Mouse (Mus musculus) embryonic facial prominence, embryonic 11.5 days (tissue): Measurements from ENCODE around the gene Fbxl8. TPM values are rescaled to one million over a fixed set of nuclear protein-coding genes. Genes with fewer than 3 reads are reported as not detected.

Experiments
- ATAC-seq: fragments of 200-750 bp; cut with Nextera tagmentation; replicated peaks from 2 replicates; pipeline ENCODE4 v1.8.0; 2017; ENCODE audit warnings: low read depth; ENCODE audit not compliant: insufficient number of reproducible peaks, low FRiP score, low TSS enrichment
- DNase-seq: peaks from one replicate; pipeline ENCODE4 v3.0.0-alpha.2; 2015; ENCODE audit warnings: low spot score
- H3K27ac ChIP-seq: fragments of 300-500 bp; sonication (generic); replicated peaks from 2 replicates; pipeline ENCODE4 v1.5.1; 2014; ENCODE audit warnings: mild to moderate bottlenecking, low read depth, low read length, control low read depth
- H3K27me3 ChIP-seq: fragments of 300-500 bp; sonication (generic); 2 replicates; pipeline ENCODE4 v1.6.1; 2014; ENCODE audit warnings: mild to moderate bottlenecking, low read length, moderate library complexity, mixed read lengths; ENCODE audit not compliant: control insufficient read depth, insufficient read depth
- H3K36me3 ChIP-seq: fragments of 300-500 bp; sonication (generic); replicated peaks from 2 replicates; pipeline ENCODE4 v1.6.1; 2014; ENCODE audit warnings: low read depth, mild to moderate bottlenecking, low read length, moderate library complexity, mixed read lengths; ENCODE audit not compliant: control insufficient read depth, insufficient read depth
- H3K4me1 ChIP-seq: fragments of 300-500 bp; sonication (generic); 2 replicates; pipeline ENCODE4 v1.6.1; 2014; ENCODE audit warnings: low read length, mixed read lengths; ENCODE audit not compliant: control insufficient read depth, insufficient read depth
- H3K4me2 ChIP-seq: fragments of 300-500 bp; sonication (generic); 2 replicates; pipeline ENCODE4 v1.6.1; 2014; ENCODE audit warnings: low read depth, mild to moderate bottlenecking, control low read depth, low read length, moderate library complexity
- H3K4me3 ChIP-seq: fragments of 300-500 bp; sonication (generic); 2 replicates; pipeline ENCODE4 v1.5.1; 2014; ENCODE audit warnings: low read depth, low read length, control low read depth
- H3K9ac ChIP-seq: fragments of 300-500 bp; sonication (generic); replicated peaks from 2 replicates; pipeline ENCODE4 v1.6.1; 2014; ENCODE audit warnings: mild to moderate bottlenecking, control low read depth, low read length
- H3K9me3 ChIP-seq: fragments of 300-500 bp; sonication (generic); replicated peaks from 2 replicates; pipeline ENCODE4 v1.6.1; 2016; ENCODE audit warnings: mild to moderate bottlenecking, low read length, inconsistent platforms, mixed read lengths; ENCODE audit not compliant: control insufficient read depth
- WGBS: fragments of 180-500 bp; shearing (Covaris S2); extraction: QIAGEN DNeasy Blood & Tissue Kit; methylation state at CpG from one replicate; pipeline ENCODE4 v1.1.7; 2014; 5-methylcytosine and 5-hydroxymethylcytosine counted together
- polyA plus RNA-seq: library from polyadenylated mRNA; unstranded; fragments of >200 nt; fragmentation: Nextera tagmentation; extraction: Ambion mirVana; gene quantifications from 2 replicates; pipeline ENCODE4 v1.2.1, GENCODE M21; 2014

Gene Fbxl8
- polyA plus RNA-seq, 1 experiment from 2014 or later, result 1.2 TPM

DNA sequence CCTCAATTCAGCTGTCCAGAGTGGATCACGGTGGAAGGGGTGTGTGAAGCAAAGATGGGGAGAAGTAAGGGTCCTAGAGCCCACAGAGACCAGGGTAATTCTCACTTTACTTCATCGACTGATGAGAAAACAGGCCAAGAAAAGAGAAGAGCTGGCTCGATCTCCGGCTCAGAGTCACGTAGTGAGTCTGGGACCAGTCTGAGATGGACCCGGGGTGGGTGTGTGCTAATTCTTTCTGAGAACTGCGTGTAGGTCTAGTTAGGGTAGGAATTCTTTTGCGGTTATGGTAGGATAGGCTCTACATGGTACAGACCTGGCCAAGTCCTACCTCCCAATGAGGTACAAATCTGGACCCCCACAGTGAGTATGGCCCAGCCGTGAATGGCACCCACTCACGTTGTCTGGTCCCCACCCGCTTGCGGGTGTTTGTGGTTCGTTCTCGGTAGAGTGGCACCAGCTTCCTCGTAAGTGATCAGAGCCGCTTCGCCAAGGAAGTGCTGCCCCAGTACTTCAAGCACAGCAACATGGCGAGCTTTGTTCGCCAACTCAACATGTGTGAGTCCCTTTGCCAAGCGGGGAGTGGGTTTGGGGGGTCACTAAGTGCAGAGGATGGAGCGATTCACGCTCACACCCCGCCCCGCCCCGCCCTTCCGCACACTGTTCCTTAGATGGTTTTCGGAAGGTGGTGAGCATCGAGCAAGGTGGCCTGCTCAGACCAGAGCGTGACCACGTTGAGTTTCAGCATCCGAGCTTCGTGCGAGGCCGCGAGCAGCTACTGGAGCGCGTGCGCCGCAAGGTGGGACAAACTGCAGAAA lies 5.9 kb downstream of the Fbxl8 start:
- Histone ChIP-seq H3K27me3 (peaks cover 89% of the 10 kb centered on the region), H3K36me3 (no peaks in the 10 kb centered on the region), H3K9me3 (no peaks in the 10 kb centered on the region), H3K4me3 (peak overlapping the region; percentile 41), H3K4me1 (peaks cover 2% of the 10 kb centered on the region; the same call in 1 of the 2 replicates), H3K9ac (no peak overlapping the region; the same call in 1 of the 2 replicates), H3K4me2 (peak overlapping the region; percentile 72), H3K27ac (no peak overlapping the region)
- WGBS, result 2% methylated on average over 39 of the region's 39 CpGs
- no peak for DNase-seq
- ATAC-seq, result no peak

DNA sequence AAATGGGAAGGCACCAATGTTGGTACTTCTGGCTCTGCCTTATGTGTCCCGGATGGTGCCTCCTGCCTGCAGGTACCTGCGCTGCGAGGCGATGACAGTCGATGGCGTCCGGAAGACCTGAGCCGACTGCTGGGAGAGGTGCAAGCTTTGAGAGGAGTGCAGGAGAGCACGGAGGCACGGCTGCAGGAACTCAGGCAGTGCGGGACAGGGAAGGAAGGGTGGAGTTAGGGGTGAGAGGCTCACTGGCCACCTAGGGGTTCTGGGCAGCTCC lies 6.4 kb downstream of the Fbxl8 start:
- no peak overlapping the region for H3K4me3 ChIP-seq
- DNase-seq (no peak), ATAC-seq (no peak)
- peaks cover 90% of the 10 kb centered on the region for H3K27me3 ChIP-seq
- WGBS, result 2% methylated on average over 11 of the region's 11 CpGs
- peaks cover 6% of the 10 kb centered on the region for H3K4me1 ChIP-seq
- no peaks in the 10 kb centered on the region for H3K9me3 ChIP-seq
- no peak overlapping the region; the same call in 1 of the 2 replicates for H3K4me2 ChIP-seq
- no peaks in the 10 kb centered on the region for H3K36me3 ChIP-seq
- no peak overlapping the region for H3K9ac ChIP-seq
- no peak overlapping the region for H3K27ac ChIP-seq

DNA sequence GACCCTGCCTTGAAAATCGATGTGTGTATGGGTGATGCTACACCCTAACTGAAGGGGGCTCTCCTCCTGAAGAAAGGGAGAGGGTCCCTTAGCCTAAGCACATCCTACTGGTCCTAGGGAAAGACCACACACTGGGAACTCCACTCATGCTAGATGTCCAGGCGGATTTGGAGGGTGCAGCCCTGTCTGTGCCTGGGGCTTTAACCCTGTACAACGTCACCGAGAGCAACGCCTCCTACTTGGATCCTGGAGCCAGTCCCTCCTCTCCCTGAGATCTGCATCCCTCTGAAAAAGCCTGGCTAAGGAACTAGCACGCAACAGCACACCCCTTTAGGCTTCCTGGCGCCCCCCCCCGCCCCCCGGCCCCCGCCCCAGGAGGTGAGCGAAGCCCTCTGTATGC lies 10.9 kb downstream of the Fbxl8 start:
- H3K27me3 ChIP-seq, result peaks cover 87% of the 10 kb centered on the region
- 6% methylated on average over 10 of the region's 11 CpGs for WGBS
- H3K4me2 ChIP-seq, result no peak overlapping the region
- ATAC-seq (no peak), DNase-seq (no peak)
- peaks cover 8% of the 10 kb centered on the region for H3K4me1 ChIP-seq
- H3K36me3 ChIP-seq, result no peaks in the 10 kb centered on the region
- H3K9me3 ChIP-seq, result no peaks in the 10 kb centered on the region
- peak overlapping the region; percentile 30; the same call in 1 of the 2 replicates for H3K4me3 ChIP-seq
- H3K27ac ChIP-seq, result no peak overlapping the region
- no peak overlapping the region for H3K9ac ChIP-seq

DNA sequence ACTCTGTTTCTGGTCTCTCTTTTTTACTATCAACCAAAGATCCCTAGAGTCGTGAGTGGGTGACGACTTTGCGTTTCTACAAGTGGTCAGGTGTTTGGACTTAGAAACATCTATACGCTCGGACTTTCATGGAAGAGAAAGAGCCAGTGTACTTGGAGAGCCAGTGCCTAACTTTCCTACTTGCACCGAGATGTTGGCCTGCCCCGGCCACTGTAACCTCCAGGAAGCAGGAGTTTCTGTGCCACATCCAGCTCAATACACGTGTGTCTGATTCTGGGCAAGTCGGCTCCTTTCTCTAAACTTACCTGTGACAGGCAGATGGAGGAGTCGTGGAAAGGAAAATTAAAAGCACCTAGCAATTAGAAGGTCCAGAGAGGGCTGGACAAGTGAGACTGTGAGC lies 11.4 kb downstream of the Fbxl8 start, which contains the start of gene Nol3:
Nol3 (plus strand) TSS at position 301 of the 400 bp plus-strand sequence.
- Histone ChIP-seq H3K4me3 (peak within 1 kb of the TSS; percentile 30), H3K9ac (0 out of 2 replicates have a peak within 1 kb of the TSS, but pooled peaks have one; percentile 30), H3K4me1 (peaks cover 8% of the 10 kb centered on the region), H3K4me2 (peak within 1 kb of the TSS; percentile 71), H3K27me3 (peaks cover 82% of the 10 kb centered on the region), H3K27ac (no peak within 1 kb of the TSS), H3K36me3 (no peaks in the 10 kb centered on the region), H3K9me3 (no peaks in the 10 kb centered on the region)
- 3% methylated on average over 10 of the region's 10 CpGs for WGBS
- ATAC-seq (no peak), DNase-seq (no peak)

DNA sequence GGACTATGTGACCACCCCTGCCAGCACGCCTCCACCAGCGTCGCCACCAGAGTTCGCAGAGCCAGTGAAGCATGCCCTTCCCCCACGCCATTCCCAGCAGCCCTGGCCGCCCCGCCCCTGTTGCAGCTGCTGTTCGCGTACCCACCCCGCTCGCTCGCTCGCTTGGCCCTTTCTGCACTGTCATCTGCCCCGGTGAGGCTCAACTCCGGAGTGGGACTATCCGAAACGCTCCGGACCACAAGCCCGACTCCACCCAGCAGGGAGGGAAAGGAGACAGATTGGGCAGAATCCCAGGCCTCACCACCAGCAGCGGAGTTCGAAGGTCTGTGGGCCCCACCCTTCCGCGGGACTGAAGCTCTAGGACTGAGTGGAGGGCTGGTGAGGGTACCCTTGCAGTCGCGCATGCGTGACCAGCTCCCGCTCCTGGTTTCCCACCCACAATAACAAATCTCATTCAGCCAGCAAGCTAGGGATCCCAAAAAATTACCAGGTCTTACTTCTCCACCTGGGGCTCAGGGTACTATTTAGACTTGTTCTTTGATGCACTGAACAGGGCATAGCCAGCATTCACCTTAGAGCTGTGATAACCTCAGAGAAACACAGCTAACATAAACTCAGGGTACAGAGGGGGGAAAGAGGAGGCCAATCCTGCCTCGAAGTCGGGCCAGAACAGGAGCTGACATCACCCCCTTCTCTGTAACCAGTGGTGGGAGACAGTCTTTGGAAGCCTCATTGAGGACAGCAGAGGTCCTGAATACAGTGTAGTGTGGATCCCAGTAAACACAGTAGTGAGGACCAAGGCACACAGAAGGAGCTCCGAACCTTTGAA lies 12.1 kb downstream of the Fbxl8 start:
- H3K4me3 ChIP-seq, result peak overlapping the region; percentile 30
- H3K9me3 ChIP-seq, result no peaks in the 10 kb centered on the region
- WGBS, result 2% methylated on average over 30 of the region's 30 CpGs
- no peak overlapping the region for H3K27ac ChIP-seq
- H3K27me3 ChIP-seq, result peaks cover 76% of the 10 kb centered on the region
- DNase-seq (peak; percentile 66), ATAC-seq (peak; percentile 45)
- 0 out of 2 replicates have a peak overlapping the region, but pooled peaks have one; percentile 30 for H3K9ac ChIP-seq
- peaks cover 8% of the 10 kb centered on the region for H3K4me1 ChIP-seq
- H3K36me3 ChIP-seq, result no peaks in the 10 kb centered on the region; the same call in 1 of the 2 replicates
- H3K4me2 ChIP-seq, result peak overlapping the region; percentile 71

DNA sequence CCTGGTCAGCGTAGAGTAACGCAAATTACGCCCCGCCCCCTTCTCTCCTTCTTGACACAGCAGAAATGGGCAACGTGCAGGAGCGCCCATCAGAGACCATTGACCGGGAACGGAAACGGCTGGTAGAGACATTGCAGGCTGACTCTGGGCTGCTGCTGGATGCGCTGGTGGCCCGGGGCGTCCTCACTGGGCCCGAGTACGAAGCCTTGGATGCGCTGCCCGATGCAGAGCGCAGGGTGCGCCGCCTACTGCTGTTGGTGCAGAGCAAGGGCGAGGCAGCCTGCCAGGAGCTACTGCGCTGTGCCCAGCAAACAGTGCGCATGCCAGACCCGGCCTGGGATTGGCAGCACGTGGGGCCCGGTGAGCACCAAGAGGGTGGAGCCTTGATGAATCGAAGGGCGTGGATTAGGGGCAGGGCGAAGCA lies 14.5 kb downstream of the Fbxl8 start:
- Histone ChIP-seq H3K9ac (no peak overlapping the region), H3K27me3 (peaks cover 57% of the 10 kb centered on the region), H3K4me2 (no peak overlapping the region), H3K27ac (no peak overlapping the region), H3K4me1 (peaks cover 8% of the 10 kb centered on the region), H3K9me3 (no peaks in the 10 kb centered on the region), H3K4me3 (no peak overlapping the region), H3K36me3 (no peaks in the 10 kb centered on the region; the same call in 1 of the 2 replicates)
- DNase-seq, result no peak
- WGBS, result 2% methylated on average over 28 of the region's 28 CpGs
- peak; percentile 27 for ATAC-seq

DNA sequence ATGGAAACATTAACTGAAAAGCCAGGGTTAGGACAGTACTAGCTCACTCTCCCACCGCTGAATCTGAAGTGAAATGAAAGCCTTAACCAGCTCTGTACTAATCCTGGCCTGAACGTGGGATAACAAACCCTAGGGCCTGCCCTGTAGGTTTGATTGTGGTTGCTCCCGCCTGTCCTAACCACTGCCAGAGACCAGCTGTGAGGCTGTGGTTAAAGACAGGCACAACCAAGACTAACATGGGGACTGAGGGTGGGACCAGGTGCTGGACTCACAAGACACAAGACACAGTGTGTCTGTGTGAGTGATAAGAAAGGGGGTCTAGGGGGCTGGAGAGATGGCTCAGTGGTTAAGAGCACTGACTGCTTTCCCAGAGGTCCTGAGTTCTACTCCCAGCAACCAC lies 16.1 kb downstream of the Fbxl8 start:
- peaks cover 43% of the 10 kb centered on the region for H3K27me3 ChIP-seq
- H3K36me3 ChIP-seq, result no peaks in the 10 kb centered on the region; the same call in 1 of the 2 replicates
- H3K9ac ChIP-seq, result no peak overlapping the region
- H3K4me2 ChIP-seq, result no peak overlapping the region
- no peaks in the 10 kb centered on the region for H3K9me3 ChIP-seq
- WGBS, result 67% methylated on average over 3 of the region's 3 CpGs
- ATAC-seq (no peak), DNase-seq (no peak)
- H3K27ac ChIP-seq, result no peak overlapping the region
- no peak overlapping the region for H3K4me3 ChIP-seq
- H3K4me1 ChIP-seq, result peaks cover 7% of the 10 kb centered on the region

DNA sequence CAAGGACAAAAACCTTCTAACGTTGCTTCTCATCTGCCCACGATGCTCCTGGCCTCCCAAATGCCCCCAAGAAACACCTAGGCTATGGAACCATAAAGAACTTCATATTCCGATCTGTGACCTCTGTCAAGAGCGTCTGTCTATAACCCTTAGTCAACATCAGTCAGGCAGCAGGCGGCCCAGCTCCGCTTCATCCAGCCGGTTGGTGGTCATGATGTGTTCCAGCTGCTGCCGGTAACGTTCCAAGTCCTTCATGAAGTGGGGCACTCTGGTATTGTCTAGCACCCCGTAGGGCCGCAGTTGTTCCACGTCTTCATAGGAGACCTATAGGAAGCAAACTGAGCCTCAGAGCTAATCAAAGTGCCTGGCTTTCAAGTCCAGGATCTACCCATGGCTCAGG lies 17.4 kb downstream of the Fbxl8 start:
- ATAC-seq (no peak), DNase-seq (no peak)
- H3K4me3 ChIP-seq, result no peak overlapping the region
- H3K36me3 ChIP-seq, result no peaks in the 10 kb centered on the region; the same call in 1 of the 2 replicates
- no peak overlapping the region for H3K27ac ChIP-seq
- H3K9ac ChIP-seq, result no peak overlapping the region
- 91% methylated on average over 12 of the region's 12 CpGs for WGBS
- no peaks in the 10 kb centered on the region for H3K9me3 ChIP-seq
- peaks cover 30% of the 10 kb centered on the region for H3K27me3 ChIP-seq
- no peaks in the 10 kb centered on the region for H3K4me1 ChIP-seq
- H3K4me2 ChIP-seq, result no peak overlapping the region
